Mouse (Mus musculus) layer of hippocampus, adult 18-20 months (tissue): ENCODE measurements around the gene Lgals2. TPM values are rescaled to one million over a fixed set of nuclear protein-coding genes. Genes with fewer than 3 reads are reported as not detected.

Experiments
- DNase-seq, 2 experiments: peaks; one replicate each; pipeline ENCODE4 v3.0.0; 2022; ENCODE audit warnings: low spot score in 2 of 2
- total RNA-seq, 2 experiments: library from RNA; stranded (reverse); gene quantifications; 2 replicates each; pipeline ENCODE4 v1.2.3; 2021

Gene Lgals2
- total RNA-seq, 2 experiments from 2014 or later = not detected

GRCm38 (mm10) chr15:78844791-78845190 is 10.5 kb downstream of the Lgals2 start:
- no peak for DNase-seq

GRCm38 (mm10) chr15:78843581-78844469 is 11.5 kb downstream of the Lgals2 start:
- no peak for DNase-seq

GRCm38 (mm10) chr15:78842371-78843163 is 12.8 kb downstream of the Lgals2 start, which contains the start of gene Cdc42ep1:
Cdc42ep1 (plus strand) TSS chr15:78842624.
- no peak for DNase-seq

GRCm38 (mm10) chr15:78841161-78841790 is 14.1 kb downstream of the Lgals2 start:
- no peak for DNase-seq

- no peak for DNase-seq
Observed at GRCm38 (mm10) chr15:78840751-78841150, 14.6 kb downstream of the Lgals2 start.

GRCm38 (mm10) chr15:78840241-78840640 is 15.1 kb downstream of the Lgals2 start:
- DNase-seq = no peak

GRCm38 (mm10) chr15:78839744-78840143 is 15.6 kb downstream of the Lgals2 start:
- no peak for DNase-seq

- DNase-seq = no peak
Observed at GRCm38 (mm10) chr15:78836086-78836621, 19.2 kb downstream of the Lgals2 start.

- DNase-seq = no peak
Observed at GRCm38 (mm10) chr15:78835200-78836085, 19.9 kb downstream of the Lgals2 start.

GRCm38 (mm10) chr15:78834233-78835005 is 20.9 kb downstream of the Lgals2 start:
- no peak for DNase-seq

GRCm38 (mm10) chr15:78833582-78833981 is 21.7 kb downstream of the Lgals2 start:
- no peak for DNase-seq

- peak; percentile 59 to 78 for DNase-seq
Observed at GRCm38 (mm10) chr15:78832701-78833123, 22.6 kb downstream of the Lgals2 start.

- no peak for DNase-seq
Observed at GRCm38 (mm10) chr15:78831720-78832657, 23.3 kb downstream of the Lgals2 start.

GRCm38 (mm10) chr15:78830742-78831719 is 24.3 kb downstream of the Lgals2 start:
- no peak for DNase-seq

GRCm38 (mm10) chr15:78829636-78830035 is 25.7 kb downstream of the Lgals2 start:
- no peak for DNase-seq

- no peak for DNase-seq
Observed at GRCm38 (mm10) chr15:78828315-78828714, 27.0 kb downstream of the Lgals2 start.
